In genomic region chr11:117176304-117176703, GRCm38 (mm10) we compare ENCODE assay signal across 8 mouse cellular contexts. TPM values are rescaled to one million over a fixed set of nuclear protein-coding genes. Genes with fewer than 3 reads are reported as not detected.
DNase-seq lines count a peak whose midpoint lies in the region; ATAC-seq and TF ChIP-seq lines count a peak whose summit lies in the region.

No protein-coding gene starts in this region.

- peaks cover 2% of the 10 kb centered on the region; the same call in 1 of the 2 replicates for H3K4me1 ChIP-seq in heart, adult 2 months (ENCODE audit: control insufficient read depth, insufficient read depth, low read length)
- peaks cover 15% of the 10 kb centered on the region for H3K4me1 ChIP-seq in hindbrain, embryonic 15.5 days (replicated peaks)
- H3K4me1 ChIP-seq in heart, embryonic 11.5 days (ENCODE audit: control insufficient read depth, insufficient read depth, low read length), result no peaks in the 10 kb centered on the region; the same call in 1 of the 2 replicates

- TF ChIP-seq EP300 in heart, adult 2 months (IDR thresholded peaks at IDR 0.05; ENCODE audit: insufficient read depth, low read depth, low read length), result no peak

- no peaks in the 10 kb centered on the region for H3K79me2 ChIP-seq in heart, adult 2 months (replicated peaks; ENCODE audit: control insufficient read depth, insufficient read depth, low read length)
- no peaks in the 10 kb centered on the region for H3K79me2 ChIP-seq in C2C12 (ENCODE audit: control insufficient read depth, insufficient read depth)

- intact Hi-C loops in heart, adult 2 months (cut with DNase I), result loop anchor here (5.0 to 10.0 kb wide), 2 partner anchors 259 to 292 kb away; partner anchors contain the start of gene Mgat5b

- peak; percentile 68 for TF ChIP-seq CTCF in heart, adult 2 months (IDR thresholded peaks at IDR 0.05)
- TF ChIP-seq CTCF in C2C12 (IDR thresholded peaks at IDR 0.05; ENCODE audit: control insufficient read depth, insufficient read depth, insufficient read length), result peak; percentile 53
- TF ChIP-seq CTCF in brain, embryonic 14.5 days (IDR thresholded peaks at IDR 0.05; ENCODE audit: borderline replicate concordance, extremely low read depth, insufficient read depth, insufficient read length), result peak; percentile 53; the same call in 1 of the 2 replicates

- no peaks in the 10 kb centered on the region for H3K9me3 ChIP-seq in hindbrain, embryonic 15.5 days
- peaks cover 8% of the 10 kb centered on the region for H3K9me3 ChIP-seq in heart, embryonic 11.5 days (replicated peaks; ENCODE audit: control insufficient read depth, low read length)

- no peak overlapping the region for H3ac ChIP-seq in C2C12 (ENCODE audit: control insufficient read depth, insufficient read length, low read depth)

- H3K27ac ChIP-seq in heart, adult 2 months, result no peak overlapping the region
- no peak overlapping the region for H3K27ac ChIP-seq in hindbrain, embryonic 15.5 days (replicated peaks)
- no peak overlapping the region for H3K27ac ChIP-seq in heart, embryonic 11.5 days (ENCODE audit: low read depth, low read length)

- no peak for DNase-seq in heart, adult 2 months
- DNase-seq in heart, adult 8-10 months (ENCODE audit: low spot score), result no peak
- no peak for DNase-seq in brain, embryonic 14.5 days (ENCODE audit: low read depth)
- DNase-seq in lung, postnatal 10 days, result peak; percentile 71
- DNase-seq in spleen, postnatal 4 days (ENCODE audit: low spot score in 2 of 2), result peak; percentile 43 to 77

- no peak overlapping the region for H3K4me2 ChIP-seq in hindbrain, embryonic 15.5 days
- H3K4me2 ChIP-seq in heart, embryonic 11.5 days, result no peak overlapping the region

- H3K79me3 ChIP-seq in C2C12 (ENCODE audit: low read depth), result no peaks in the 10 kb centered on the region

- no peaks in the 10 kb centered on the region for H3K27me3 ChIP-seq in heart, adult 2 months (ENCODE audit: control insufficient read depth, insufficient read depth, low read length)
- H3K27me3 ChIP-seq in C2C12 (ENCODE audit: control insufficient read depth, insufficient read depth, insufficient read length), result no peaks in the 10 kb centered on the region
- no peaks in the 10 kb centered on the region for H3K27me3 ChIP-seq in hindbrain, embryonic 15.5 days
- H3K27me3 ChIP-seq in heart, embryonic 11.5 days (ENCODE audit: control insufficient read depth, insufficient read depth, low read length), result no peaks in the 10 kb centered on the region

- H3K36me3 ChIP-seq in heart, adult 2 months (ENCODE audit: control insufficient read depth, insufficient read depth, low read length), result no peaks in the 10 kb centered on the region
- no peaks in the 10 kb centered on the region for H3K36me3 ChIP-seq in C2C12 (ENCODE audit: control insufficient read depth, insufficient read depth)
- H3K36me3 ChIP-seq in hindbrain, embryonic 15.5 days, result no peaks in the 10 kb centered on the region
- no peaks in the 10 kb centered on the region for H3K36me3 ChIP-seq in heart, embryonic 11.5 days (ENCODE audit: control insufficient read depth, insufficient read depth, low read length)

- no peak overlapping the region for H3K9ac ChIP-seq in heart, adult 2 months (ENCODE audit: low read depth, low read length)
- H3K9ac ChIP-seq in hindbrain, embryonic 15.5 days, result no peak overlapping the region
- H3K9ac ChIP-seq in heart, embryonic 11.5 days (ENCODE audit: low read depth, low read length), result no peak overlapping the region

- 45% methylated on average over 5 of the region's 5 CpGs for WGBS in heart, adult 2 months
- WGBS in hindbrain, embryonic 15.5 days, result 36% methylated on average over 5 of the region's 5 CpGs
- WGBS in heart, embryonic 11.5 days (ENCODE audit: insufficient replicate concordance), result 30% methylated on average over 5 of the region's 5 CpGs

- peak; percentile 29; the same call in 1 of the 2 replicates for ATAC-seq in hindbrain, embryonic 15.5 days (ENCODE audit: low FRiP score, low read depth)
- ATAC-seq in heart, embryonic 11.5 days (replicated peaks; ENCODE audit: insufficient number of reproducible peaks, low FRiP score, low TSS enrichment), result no peak

- no peak overlapping the region for H3K4me3 ChIP-seq in heart, adult 2 months
- no peak overlapping the region for H3K4me3 ChIP-seq in C2C12 (ENCODE audit: insufficient read depth, poor library complexity, severe bottlenecking)
- H3K4me3 ChIP-seq in hindbrain, embryonic 15.5 days, result no peak overlapping the region
- no peak overlapping the region for H3K4me3 ChIP-seq in heart, embryonic 11.5 days (ENCODE audit: low read depth, low read length)

- TF ChIP-seq POLR2A in heart, adult 2 months (IDR thresholded peaks at IDR 0.05; ENCODE audit: insufficient read depth, low read depth, low read length), result no peak
- TF ChIP-seq POLR2A in brain, embryonic 14.5 days (IDR thresholded peaks at IDR 0.05; ENCODE audit: borderline replicate concordance, extremely low read depth, insufficient read depth, insufficient read length, poor library complexity, severe bottlenecking), result no peak

TF ChIP-seq in C2C12, 6 proteins besides CTCF, POLR2A, EP300 and RAD21:
- TF ChIP-seq MAX (IDR thresholded peaks at IDR 0.05) (no peak), CEBPB (IDR thresholded peaks at IDR 0.05; ENCODE audit: low read depth) (no peak), FOSL1 (IDR thresholded peaks at IDR 0.05; ENCODE audit: insufficient read depth, low read length, poor library complexity, severe bottlenecking) (no peak), USF1 (IDR thresholded peaks at IDR 0.05; ENCODE audit: low read depth) (no peak), MYOG (IDR thresholded peaks at IDR 0.05; ENCODE audit: control insufficient read depth, extremely low read depth, insufficient read length) (no peak), MYOD1 (IDR thresholded peaks at IDR 0.05; ENCODE audit: control insufficient read depth, insufficient read length, low read depth) (no peak)
TF ChIP-seq in C2C12: peak in this region for 0.

RNA-seq across cellular contexts. Expression of gene Sept9, which starts 23.2 kb away (rescaled TPM):
- total RNA-seq in heart, adult 2 months (2021), result 10 to 100 TPM; 28.2 to 31.9 TPM
- 15.9 and 17.4 TPM in 2 replicates for polyA plus RNA-seq in heart, adult 2 months (2012; rRNA removed)
- 10 to 100 TPM; 26.5 to 38.8 (median 31.0) TPM for total RNA-seq in heart, adult 8-10 months (2022)
- 266 TPM for polyA plus RNA-seq in C2C12 (2012; fragmentation: generic; extraction: Trizol)
- polyA plus RNA-seq in brain, embryonic 14.5 days (2012; rRNA removed), result 39.3 and 64.3 TPM in 2 replicates
- polyA plus RNA-seq in hindbrain, embryonic 15.5 days (2015; fragmentation: Nextera tagmentation; extraction: Ambion mirVana), result 107 and 111 TPM in 2 replicates
- polyA plus RNA-seq in heart, embryonic 11.5 days (2014; fragmentation: Nextera tagmentation; extraction: Ambion mirVana), result 78.9 and 104 TPM in 2 replicates

Comparison
In these comparisons a context has a peak if more than half of its experiments do, and no peak if none do; other contexts are left out.
1. DNase-seq: peak in lung, postnatal 10 days (single experiment) and spleen, postnatal 4 days (2 of 2); none in heart, adult 2 months (0 of 2), heart, adult 8-10 months (single experiment) and brain, embryonic 14.5 days (single experiment).
2. Peak in every context shown above with its lines, with median percentiles within 50 percentile points of each other: CTCF ChIP-seq.